Mouse (Mus musculus): ENCODE measurements around the gene Fbxo34.

DNA sequence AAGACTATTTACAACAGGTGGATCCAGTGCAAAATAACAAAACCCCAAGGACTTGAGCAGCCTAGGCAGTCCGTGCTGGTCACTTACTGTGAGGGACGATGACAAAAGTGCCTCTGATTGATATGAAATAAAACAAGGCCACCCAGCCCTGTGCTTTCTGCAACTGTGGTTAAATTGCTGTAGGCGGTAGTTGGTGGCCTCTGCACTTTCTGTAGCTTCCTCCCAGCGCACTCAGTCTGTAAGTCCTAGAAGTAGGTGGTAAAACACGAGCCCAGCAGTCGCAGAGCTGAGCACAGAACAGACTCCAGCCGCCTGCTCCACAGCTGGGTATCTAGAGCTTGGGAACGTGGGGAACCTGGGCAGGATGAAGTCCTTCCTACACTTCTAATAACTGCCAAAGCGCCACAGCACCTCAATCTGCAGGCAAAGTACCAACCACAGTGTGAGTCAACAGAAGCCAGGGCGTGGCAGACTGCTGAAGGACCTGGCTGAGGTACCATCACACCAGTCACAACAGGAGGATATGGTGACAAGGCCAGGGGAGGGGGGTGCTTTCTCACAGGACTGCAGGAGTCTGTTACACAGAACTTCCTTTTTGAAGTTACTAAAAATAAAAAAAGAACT, 91.2 kb downstream of the Fbxo34 start:
- TF ChIP-seq CTCF (conservative IDR thresholded peaks at IDR 0.05; ENCODE audit: low read length) (no peak), POU5F1 (IDR thresholded peaks at IDR 0.05; ENCODE audit: borderline replicate concordance, low read length) (no peak)
